Mouse (Mus musculus): Measurements from ENCODE around the gene Ccdc8. TPM values are rescaled to one million over a fixed set of nuclear protein-coding genes. Genes with fewer than 3 reads are reported as not detected.

Gene Ccdc8
- total RNA-seq, 1 experiment from 2014 or later = 18.4 TPM

- DNase-seq = no peak
Observed at GRCm38 (mm10) chr7:17045743-17046142, 53.2 kb downstream of the Ccdc8 start.

Other genes with a start within 250 kb of the Ccdc8 start
- gene Slc1a5, start 211.4 kb upstream of the Ccdc8 start, total RNA-seq (2021) = 120 and 160 TPM in 2 replicates
- gene Strn4, start 176.8 kb upstream of the Ccdc8 start, total RNA-seq (2021) = 71.1 and 71.7 TPM in 2 replicates
- 23.8 and 25.1 TPM in 2 replicates for gene Fkrp, start 176.0 kb upstream of the Ccdc8 start, total RNA-seq (2021)
- gene Prkd2, start 149.8 kb upstream of the Ccdc8 start, total RNA-seq (2021) = 25.0 and 35.4 TPM in 2 replicates
- gene Dact3, start 117.4 kb upstream of the Ccdc8 start, total RNA-seq (2021) = 2.6 and 4.1 TPM in 2 replicates
- 0.59 and 0.60 TPM in 2 replicates for gene Gng8, start 100.9 kb upstream of the Ccdc8 start, total RNA-seq (2021)
- gene Ptgir, start 86.2 kb upstream of the Ccdc8 start, total RNA-seq (2021) = 1.2 and 2.6 TPM in 2 replicates
- gene Calm3, start 68.6 kb upstream of the Ccdc8 start, total RNA-seq (2021) = 222 and 231 TPM in 2 replicates
- 24.6 and 27.2 TPM in 2 replicates for gene Pnmal2, start 48.0 kb upstream of the Ccdc8 start, total RNA-seq (2021)
- 4.6 and 5.6 TPM in 2 replicates for gene Pnmal1, start 33.0 kb upstream of the Ccdc8 start, total RNA-seq (2021)
- 1.3 and 1.6 TPM in 2 replicates for gene Gm42372, start 9.6 kb upstream of the Ccdc8 start, total RNA-seq (2021)
- gene Ppp5c, start 35.2 kb downstream of the Ccdc8 start, total RNA-seq (2021) = 90.9 and 93.2 TPM in 2 replicates
- gene Hif3a, start 69.7 kb downstream of the Ccdc8 start, total RNA-seq (2021) = 5.3 and 7.8 TPM in 2 replicates
- gene Psg16, start 81.3 kb downstream of the Ccdc8 start, total RNA-seq (2021) = 0.23 and 0.33 TPM in 2 replicates
- gene Ceacam3, start 157.6 kb downstream of the Ccdc8 start, total RNA-seq (2021) = not detected in 2 replicates
- gene Psg29, start 210.8 kb downstream of the Ccdc8 start, total RNA-seq (2021) = not detected in 2 replicates

Measured in adrenal gland, postnatal 14 days (tissue).